Mouse (Mus musculus) liver, embryonic 11.5 days (tissue): ENCODE measurements around the gene Olfr703. TPM values are rescaled to one million over a fixed set of nuclear protein-coding genes. Genes with fewer than 3 reads are reported as not detected.

Source experiments
- polyA plus RNA-seq: library from polyadenylated mRNA; unstranded; fragments of >200 nt; fragmentation: Nextera tagmentation; extraction: Ambion mirVana; gene quantifications from 2 replicates; pipeline ENCODE4 v1.2.1, GENCODE M21; 2014

Olfr703 gene
- polyA plus RNA-seq, 1 experiment from 2014 or later, result not detected

Other genes with a start within 250 kb of the Olfr703 start
- gene Olfr693, start 162.8 kb upstream of the Olfr703 start, polyA plus RNA-seq, result not detected in 2 replicates
- not detected in 2 replicates for gene Olfr694, start 151.5 kb upstream of the Olfr703 start, polyA plus RNA-seq
- gene Olfr695, start 127.0 kb upstream of the Olfr703 start, polyA plus RNA-seq, result not detected in 2 replicates
- gene Olfr697, start 100.9 kb upstream of the Olfr703 start, polyA plus RNA-seq, result not detected in 2 replicates
- not detected in 2 replicates for gene Olfr698, start 88.0 kb upstream of the Olfr703 start, polyA plus RNA-seq
- gene Olfr699, start 50.2 kb upstream of the Olfr703 start, polyA plus RNA-seq, result not detected in 2 replicates
- gene Olfr700, start 34.5 kb upstream of the Olfr703 start, polyA plus RNA-seq, result not detected in 2 replicates
- gene Olfr701, start 29.2 kb upstream of the Olfr703 start, polyA plus RNA-seq, result not detected in 2 replicates
- gene Olfr702, start 9.5 kb upstream of the Olfr703 start, polyA plus RNA-seq, result not detected in 2 replicates
- gene Olfr704, start 19.8 kb downstream of the Olfr703 start, polyA plus RNA-seq, result not detected in 2 replicates
- not detected in 2 replicates for gene Olfr705, start 33.5 kb downstream of the Olfr703 start, polyA plus RNA-seq
- not detected in 2 replicates for gene Olfr706, start 44.8 kb downstream of the Olfr703 start, polyA plus RNA-seq
- gene Olfr707, start 57.9 kb downstream of the Olfr703 start, polyA plus RNA-seq, result not detected in 2 replicates
- not detected in 2 replicates for gene Olfr1532-ps1, start 64.6 kb downstream of the Olfr703 start, polyA plus RNA-seq
- not detected in 2 replicates for gene Olfr709-ps1, start 88.9 kb downstream of the Olfr703 start, polyA plus RNA-seq
- not detected in 2 replicates for gene Olfr710, start 105.0 kb downstream of the Olfr703 start, polyA plus RNA-seq
- not detected in 2 replicates for gene Olfr6, start 120.6 kb downstream of the Olfr703 start, polyA plus RNA-seq
- not detected in 2 replicates for gene Olfr711, start 132.1 kb downstream of the Olfr703 start, polyA plus RNA-seq
- gene Olfr2, start 162.7 kb downstream of the Olfr703 start, polyA plus RNA-seq, result not detected in 2 replicates
- not detected in 2 replicates for gene Olfr713, start 187.8 kb downstream of the Olfr703 start, polyA plus RNA-seq
- not detected in 2 replicates for gene Olfr714, start 227.6 kb downstream of the Olfr703 start, polyA plus RNA-seq
- not detected in 2 replicates for gene Olfr17, start 249.9 kb downstream of the Olfr703 start, polyA plus RNA-seq